Mouse (Mus musculus): ENCODE results near the gene Ddx4. TPM values are rescaled to one million over a fixed set of nuclear protein-coding genes. Genes with fewer than 3 reads are reported as not detected.
A peak's percentile ranks its signal among the peaks of the same experiment; 100 is the strongest.

The Ddx4 gene
- under 1 TPM in 2 of 4 experiments, not detected in 2; 0.09 to 0.12 TPM for total RNA-seq (2022)

GRCm38 (mm10) chr13:112652205-112652604, at the start of gene Ddx4:
Gene Ddx4 (minus strand): TSS chr13:112652475.
- no peak for DNase-seq (ENCODE audit: low spot score)

- DNase-seq (ENCODE audit: low spot score) = no peak
These were observed 49.0 kb upstream of the Ddx4 start for GRCm38 (mm10) chr13:112701256-112701655.

GRCm38 (mm10) chr13:112695526-112696240, 43.4 kb upstream of the Ddx4 start:
- no peak for DNase-seq (ENCODE audit: low spot score)

- DNase-seq (ENCODE audit: low spot score) = no peak
These were observed 40.7 kb upstream of the Ddx4 start for GRCm38 (mm10) chr13:112692870-112693553.

- DNase-seq (ENCODE audit: low spot score) = no peak
These were observed 33.9 kb upstream of the Ddx4 start for GRCm38 (mm10) chr13:112686155-112686554.

GRCm38 (mm10) chr13:112683970-112684369, 31.7 kb upstream of the Ddx4 start:
- DNase-seq (ENCODE audit: low spot score) = no peak

- no peak for DNase-seq (ENCODE audit: low spot score)
These were observed 31.0 kb upstream of the Ddx4 start for GRCm38 (mm10) chr13:112683312-112683711.

- DNase-seq (ENCODE audit: low spot score) = no peak
These were observed 25.9 kb upstream of the Ddx4 start for GRCm38 (mm10) chr13:112678154-112678553.

- peak; percentile 82 for DNase-seq (ENCODE audit: low spot score)
These were observed 21.7 kb upstream of the Ddx4 start for GRCm38 (mm10) chr13:112673899-112674447.

- DNase-seq (ENCODE audit: low spot score) = no peak
These were observed 20.5 kb upstream of the Ddx4 start for GRCm38 (mm10) chr13:112672797-112673196.

- DNase-seq (ENCODE audit: low spot score) = no peak
These were observed 19.4 kb upstream of the Ddx4 start for GRCm38 (mm10) chr13:112671708-112672107.

GRCm38 (mm10) chr13:112667215-112667614, 14.9 kb upstream of the Ddx4 start:
- no peak for DNase-seq (ENCODE audit: low spot score)

- DNase-seq (ENCODE audit: low spot score) = no peak
These were observed 14.3 kb upstream of the Ddx4 start for GRCm38 (mm10) chr13:112666433-112667024.

GRCm38 (mm10) chr13:112661687-112662086, 9.4 kb upstream of the Ddx4 start:
- no peak for DNase-seq (ENCODE audit: low spot score)

- peak; percentile 94 for DNase-seq (ENCODE audit: low spot score)
These were observed 8.5 kb upstream of the Ddx4 start, which contains the start of gene Slc38a9 for GRCm38 (mm10) chr13:112660574-112661381. Gene Slc38a9 (plus strand): TSS chr13:112660751.

GRCm38 (mm10) chr13:112659986-112660573, 7.8 kb upstream of the Ddx4 start:
- DNase-seq (ENCODE audit: low spot score) = no peak

GRCm38 (mm10) chr13:112651183-112651582, 1.1 kb downstream of the Ddx4 start:
- no peak for DNase-seq (ENCODE audit: low spot score)

GRCm38 (mm10) chr13:112645529-112646186, 6.6 kb downstream of the Ddx4 start:
- DNase-seq (ENCODE audit: low spot score) = no peak

- no peak for DNase-seq (ENCODE audit: low spot score)
These were observed 7.3 kb downstream of the Ddx4 start for GRCm38 (mm10) chr13:112644996-112645395.

- no peak for DNase-seq (ENCODE audit: low spot score)
These were observed 9.4 kb downstream of the Ddx4 start for GRCm38 (mm10) chr13:112642897-112643296.

GRCm38 (mm10) chr13:112639111-112639510, 13.2 kb downstream of the Ddx4 start:
- DNase-seq (ENCODE audit: low spot score) = peak; percentile 43

All from heart, adult 8-10 months (tissue).